Mouse (Mus musculus) right cerebral cortex, postnatal 4 days (tissue): ENCODE results near the gene Irf2bp1.

Experiments
- DNase-seq: peaks from one replicate; pipeline ENCODE4 v3.0.0-alpha.2; 2022

Irf2bp1 gene

GRCm38 (mm10) chr7:19003902-19004630, at the start of gene Irf2bp1:
Gene Irf2bp1, plus strand, starts transcription at chr7:19004044.
- peak; percentile 87 for DNase-seq

GRCm38 (mm10) chr7:18957569-18958383, 46.1 kb upstream of the Irf2bp1 start:
- DNase-seq: peak; percentile 45

- peak; percentile 44 for DNase-seq
These were observed 45.5 kb upstream of the Irf2bp1 start for GRCm38 (mm10) chr7:18958384-18958766.

- DNase-seq: no peak
These were observed 44.4 kb upstream of the Irf2bp1 start for GRCm38 (mm10) chr7:18959446-18959845.

GRCm38 (mm10) chr7:18962171-18962792, 41.6 kb upstream of the Irf2bp1 start:
- DNase-seq: no peak

DNA sequence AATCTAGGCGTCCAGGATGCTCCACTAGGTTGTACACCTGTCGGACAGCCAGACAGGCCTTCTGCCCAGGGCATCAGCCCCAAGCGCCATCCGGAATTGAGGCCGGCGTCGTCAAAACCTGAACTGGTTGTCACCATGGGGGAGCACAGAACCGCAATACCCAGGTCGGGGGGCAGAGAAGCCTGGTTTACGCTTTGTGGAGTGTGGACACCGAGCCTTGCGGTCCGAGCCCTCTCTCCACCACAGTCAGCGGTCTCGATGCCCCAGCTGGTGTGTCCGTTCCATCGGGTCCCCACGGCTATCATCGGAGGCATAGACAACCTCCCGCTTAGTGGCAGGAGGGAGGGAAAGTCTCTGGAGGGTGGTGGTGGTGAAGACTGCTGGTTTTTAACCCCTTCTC, 41.0 kb upstream of the Irf2bp1 start:
- no peak for DNase-seq

GRCm38 (mm10) chr7:18963294-18963843, 40.5 kb upstream of the Irf2bp1 start:
- DNase-seq: no peak

DNA sequence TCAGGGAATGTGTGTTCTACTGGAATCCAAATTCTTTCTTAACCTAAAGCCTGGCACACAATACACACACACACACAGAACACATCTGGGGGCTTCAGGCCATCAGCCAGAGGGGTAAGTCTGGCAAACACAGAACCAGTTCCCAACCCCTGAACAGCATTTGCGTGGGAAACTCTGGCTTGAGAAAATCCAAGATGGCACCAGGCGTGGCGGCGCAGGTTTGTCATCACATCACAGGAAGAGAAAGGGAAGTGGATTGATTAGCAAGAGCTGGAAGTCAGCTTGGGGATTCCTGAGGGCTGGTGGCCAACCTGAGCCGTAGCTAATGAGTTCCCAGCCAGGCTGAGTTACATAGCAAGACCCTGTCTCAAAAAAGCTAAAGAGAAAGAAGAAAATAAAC, 38.5 kb upstream of the Irf2bp1 start:
- DNase-seq: no peak

GRCm38 (mm10) chr7:18967603-18968002, 36.2 kb upstream of the Irf2bp1 start:
- no peak for DNase-seq

DNA sequence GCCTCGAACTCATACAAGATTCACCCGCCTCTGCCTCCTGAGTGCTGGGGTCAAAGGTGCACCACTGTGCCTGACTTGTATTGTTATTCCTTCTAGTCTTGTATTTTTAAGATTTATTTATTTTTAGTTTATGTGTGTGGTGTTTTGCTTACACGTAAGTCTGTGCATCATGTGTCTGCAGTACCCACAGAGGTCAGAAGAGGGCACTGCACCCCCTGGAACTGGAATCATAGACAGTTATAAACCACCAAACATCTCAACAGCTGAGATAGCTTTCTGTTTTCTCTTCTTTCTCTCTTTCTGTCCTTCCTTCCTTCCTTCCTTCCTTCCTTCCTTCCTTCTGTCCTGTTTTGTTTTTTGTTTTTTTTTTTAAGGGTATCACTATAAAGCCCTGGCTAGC, 32.9 kb upstream of the Irf2bp1 start:
- no peak for DNase-seq

DNA sequence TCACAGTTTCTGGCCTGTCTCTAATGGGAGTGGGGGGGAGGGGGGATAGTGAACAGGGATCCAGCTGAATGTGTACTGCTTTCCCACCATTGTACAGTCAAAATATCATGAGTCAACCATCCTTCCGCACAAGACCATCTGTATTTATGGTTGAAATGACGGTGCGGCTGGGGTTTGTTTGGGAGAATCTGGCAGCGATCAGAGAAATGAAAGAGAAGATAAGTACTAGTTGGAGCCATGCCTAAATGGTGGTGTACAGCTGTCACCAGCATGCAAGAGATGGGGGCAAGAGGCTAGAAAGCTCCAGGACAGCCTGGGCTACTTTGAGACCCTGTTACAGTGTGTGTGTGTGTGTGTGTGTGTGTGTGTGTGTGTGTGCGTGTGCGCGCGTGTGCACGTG, 25.5 kb upstream of the Irf2bp1 start:
- no peak for DNase-seq

DNA sequence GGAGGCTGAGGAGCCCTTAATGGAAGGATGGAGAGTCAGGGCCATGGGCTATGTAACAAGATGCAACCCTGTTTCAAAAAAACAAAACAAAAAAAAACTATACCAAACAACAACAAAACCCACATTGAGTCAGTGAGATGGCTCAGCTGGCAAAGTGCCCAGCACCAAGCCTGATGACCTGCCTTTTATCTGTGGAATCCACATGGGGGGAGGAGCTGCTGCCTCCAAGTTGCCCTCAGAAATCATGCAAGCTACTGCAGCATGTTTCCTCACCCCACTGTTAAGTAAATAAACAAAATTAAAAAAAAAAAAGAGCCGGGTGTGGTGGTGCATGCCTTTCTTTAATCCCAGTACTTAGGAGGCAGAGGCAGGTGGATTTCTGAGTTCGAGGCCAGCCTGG, 17.3 kb upstream of the Irf2bp1 start:
- DNase-seq: no peak

DNA sequence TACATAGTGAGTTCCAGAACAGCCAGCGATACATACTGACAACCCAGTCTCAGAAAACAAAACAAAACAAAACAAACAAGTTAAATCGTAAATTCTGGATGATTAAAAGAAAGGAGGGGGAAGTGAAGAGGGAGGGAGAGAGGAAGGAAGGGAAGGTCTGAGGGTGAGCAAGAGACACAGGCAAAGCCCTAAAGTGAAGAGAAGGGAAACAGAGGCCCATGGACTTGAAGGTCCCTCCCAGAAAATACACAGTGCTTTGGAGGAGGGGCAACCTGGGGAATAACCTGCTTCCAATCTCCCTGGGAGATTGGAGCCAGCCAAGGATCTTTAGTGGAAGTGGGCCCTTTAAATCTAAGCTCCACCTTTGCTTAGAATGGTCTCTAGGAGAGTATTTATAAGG, 16.7 kb upstream of the Irf2bp1 start, which contains the start of gene Nanos2:
Nanos2 (plus strand) TSS at position 301 of the 400 bp plus-strand sequence.
- no peak for DNase-seq

DNA sequence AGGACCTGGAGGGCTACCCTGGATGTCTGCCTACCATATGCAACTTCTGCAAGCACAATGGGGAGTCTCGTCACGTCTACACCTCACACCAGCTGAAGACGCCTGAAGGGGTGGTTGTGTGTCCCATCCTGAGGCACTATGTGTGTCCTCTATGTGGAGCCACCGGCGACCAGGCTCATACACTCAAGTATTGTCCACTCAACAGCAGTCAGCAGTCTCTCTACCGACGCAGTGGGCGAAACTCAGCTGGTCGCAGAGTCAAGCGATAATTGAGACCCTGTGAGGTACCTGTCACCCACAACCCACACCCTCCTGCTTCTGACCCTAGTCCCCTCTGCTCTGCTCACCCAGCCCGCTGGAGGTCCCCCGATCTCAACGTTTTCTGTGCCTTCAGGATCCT, 16.1 kb upstream of the Irf2bp1 start:
- DNase-seq: no peak

GRCm38 (mm10) chr7:18988780-18989179, 15.1 kb upstream of the Irf2bp1 start:
- DNase-seq: no peak

- no peak for DNase-seq
These were observed 13.8 kb upstream of the Irf2bp1 start for GRCm38 (mm10) chr7:18989995-18990394.

DNA sequence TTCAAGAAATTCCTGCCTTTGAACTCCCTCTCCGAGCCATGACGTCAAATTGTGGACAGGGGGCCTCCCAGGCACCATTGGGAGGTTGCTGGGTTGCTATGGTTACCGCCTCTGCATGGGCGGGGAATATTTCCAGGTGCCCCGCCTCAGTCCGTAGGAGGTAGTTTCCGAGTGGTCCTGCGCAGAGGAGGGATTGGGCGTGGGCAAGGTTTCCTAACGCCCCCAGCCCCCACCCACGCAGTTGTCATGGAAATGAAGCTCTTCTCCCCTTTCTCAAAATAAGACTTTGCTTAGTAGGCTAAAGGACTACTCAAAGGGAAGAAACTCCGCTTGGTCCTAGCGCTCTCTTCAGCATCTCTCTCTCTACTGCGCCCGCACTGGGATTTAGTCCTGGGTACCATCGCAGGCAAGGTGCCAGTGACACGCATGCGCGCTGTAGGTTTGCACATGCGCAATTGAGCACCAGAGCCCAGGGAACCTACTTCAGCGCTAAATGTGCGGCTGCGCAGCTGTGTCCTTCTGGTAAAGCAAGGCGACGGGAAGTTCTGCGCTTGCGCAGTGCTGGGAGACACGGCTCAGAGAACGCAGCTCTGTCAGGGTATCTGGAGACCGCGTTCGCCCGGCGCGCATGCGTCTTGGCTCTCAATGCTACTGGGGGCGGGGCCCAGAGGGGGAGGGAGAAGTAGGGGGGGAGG, 13.1 kb upstream of the Irf2bp1 start, which contains the start of gene Mypop:
Mypop (plus strand) TSS at position 645 of the 695 bp plus-strand sequence.
- DNase-seq: peak; percentile 99

DNA sequence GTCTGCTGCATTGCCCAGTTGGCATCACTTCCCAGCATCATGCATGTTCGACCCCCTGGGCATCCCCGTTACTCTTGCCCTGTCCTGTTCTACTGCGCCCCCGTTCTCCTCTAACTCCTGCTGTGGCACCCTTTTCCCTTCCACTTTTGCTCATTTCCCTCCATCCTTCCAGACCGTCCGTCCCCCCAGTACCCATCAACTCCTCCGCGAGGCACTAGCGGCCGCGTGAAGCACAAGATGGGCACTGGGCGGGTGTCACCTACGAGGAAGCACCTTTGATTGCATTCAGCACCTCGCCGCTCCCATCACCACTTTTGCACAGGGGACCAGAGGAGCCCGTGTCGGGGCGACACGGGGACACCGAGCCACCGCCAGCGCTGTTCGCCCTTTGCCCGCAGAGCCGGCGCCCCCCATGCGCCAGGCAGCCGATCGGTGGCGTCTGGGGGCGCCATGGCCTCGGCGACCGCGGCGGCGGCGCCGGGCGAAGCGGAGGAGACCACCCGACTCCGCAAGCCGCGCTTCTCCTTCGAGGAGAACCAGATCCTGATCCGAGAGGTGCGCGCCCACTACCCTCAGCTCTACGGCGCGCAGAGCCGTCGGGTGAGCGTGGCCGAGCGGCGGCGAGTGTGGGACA, 12.1 kb upstream of the Irf2bp1 start:
- peak; percentile 40 for DNase-seq

DNA sequence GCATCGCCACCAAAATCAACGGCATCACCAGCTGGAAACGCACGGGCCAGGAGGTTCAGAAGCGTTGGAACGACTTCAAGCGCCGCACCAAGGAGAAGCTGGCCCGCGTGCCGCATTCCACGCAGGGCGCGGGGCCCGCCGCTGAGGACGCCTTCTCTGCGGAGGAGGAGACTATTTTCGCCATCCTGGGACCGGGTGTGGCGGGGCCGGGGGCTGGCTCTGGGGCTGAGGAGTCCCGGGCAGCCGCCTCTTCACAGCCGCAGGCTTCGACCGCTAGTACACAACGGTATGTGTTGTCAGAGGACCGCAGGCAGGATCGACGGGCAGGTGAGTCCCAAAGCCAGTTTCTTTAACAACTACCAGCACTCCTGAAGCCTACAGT, 11.6 kb upstream of the Irf2bp1 start:
- peak; percentile 44 for DNase-seq

- DNase-seq: no peak
These were observed 10.8 kb upstream of the Irf2bp1 start for GRCm38 (mm10) chr7:18993036-18993435.

DNA sequence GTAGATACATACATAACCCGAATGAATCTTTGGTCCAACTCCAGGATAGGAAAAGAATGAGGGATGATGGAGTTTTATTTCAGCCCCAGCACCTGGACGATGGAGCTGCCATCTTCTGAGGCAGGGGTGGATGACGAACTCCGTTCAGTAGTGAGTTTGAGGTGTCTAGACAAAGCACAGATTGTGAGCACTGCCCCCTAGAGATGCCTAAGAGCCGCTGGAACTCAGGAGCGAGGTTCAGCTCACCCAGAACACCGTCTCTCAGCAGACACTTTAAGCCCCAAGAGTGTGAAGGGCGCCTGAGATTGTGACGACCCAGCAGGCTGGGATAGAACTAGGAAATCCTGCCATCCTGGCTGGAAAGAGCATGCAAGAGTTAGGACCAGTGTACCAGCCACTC, 5.0 kb upstream of the Irf2bp1 start:
- no peak for DNase-seq

- no peak for DNase-seq
These were observed 3.4 kb upstream of the Irf2bp1 start for GRCm38 (mm10) chr7:19000421-19000820.
